Mouse (Mus musculus) MEL (cell line): ENCODE results near the gene Angptl4. TPM values are rescaled to one million over a fixed set of nuclear protein-coding genes. Genes with fewer than 3 reads are reported as not detected.

Source experiments
- DNase-seq: peaks from one replicate; pipeline ENCODE4 v3.0.0; 2011; ENCODE audit warnings: low read depth, low spot score
- H3K27ac ChIP-seq: 2 replicates; pipeline ENCODE4 v1.5.1; 2012; ENCODE audit warnings: low read depth, mild to moderate bottlenecking, control low read depth, low read length, moderate library complexity; ENCODE audit not compliant: control insufficient read depth
- H3K27me3 ChIP-seq, 2 experiments: fragments of 150-350 bp in 1 of 2; sonication (generic) in 1 of 2; 2 replicates each; pipeline ENCODE4 v1.6.1; 2012; ENCODE audit warnings: low read length in 2 of 2, mild to moderate bottlenecking in 2 of 2, improper control_type of control experiment in 1 of 2, moderate library complexity in 1 of 2; ENCODE audit not compliant: insufficient read depth in 2 of 2, control insufficient read depth in 1 of 2
- H3K36me3 ChIP-seq, 2 experiments: 2 replicates each; pipeline ENCODE4 v1.6.1; 2012 to 2014; ENCODE audit warnings: low read length in 2 of 2, improper control_type of control experiment in 1 of 2, inconsistent platforms in 1 of 2, mild to moderate bottlenecking in 1 of 2; ENCODE audit not compliant: insufficient read depth in 2 of 2, control insufficient read depth in 1 of 2
- H3K4me1 ChIP-seq, 2 experiments: fragments of 150-350 bp in 1 of 2; sonication (generic) in 1 of 2; 2 replicates each; pipeline ENCODE4 v1.6.1; 2012; ENCODE audit warnings: low read length in 2 of 2, improper control_type of control experiment in 1 of 2, mild to moderate bottlenecking in 1 of 2; ENCODE audit not compliant: insufficient read depth in 2 of 2, control insufficient read depth in 1 of 2
- H3K4me3 ChIP-seq, 2 experiments: fragments of 150-350 bp in 1 of 2; sonication (generic) in 1 of 2; 2 replicates each; pipeline ENCODE4 v1.5.1; 2012; ENCODE audit warnings: low read depth in 2 of 2, low read length in 2 of 2, mild to moderate bottlenecking in 2 of 2, moderate library complexity in 2 of 2, control low read depth in 1 of 2, improper control_type of control experiment in 1 of 2; ENCODE audit not compliant: control insufficient read depth in 1 of 2, insufficient read depth in 1 of 2
- H3K79me2 ChIP-seq: 2 replicates; pipeline ENCODE4 v1.6.1; 2012; ENCODE audit warnings: mild to moderate bottlenecking, low read length, moderate library complexity; ENCODE audit not compliant: control insufficient read depth, poor library complexity, insufficient read depth
- H3K9ac ChIP-seq: 2 replicates; pipeline ENCODE4 v1.6.1; 2012; ENCODE audit warnings: low read depth, mild to moderate bottlenecking, control low read depth, low read length, moderate library complexity; ENCODE audit not compliant: control insufficient read depth, poor library complexity, severe bottlenecking
- H3K9me3 ChIP-seq: fragments of 150-350 bp; sonication (generic); replicated peaks from 2 replicates; pipeline ENCODE4 v1.6.1; 2012; ENCODE audit warnings: mild to moderate bottlenecking, low read length, improper control_type of control experiment, moderate library complexity; ENCODE audit not compliant: insufficient read depth
- CHD2 ChIP-seq: IDR thresholded peaks from 2 replicates; pipeline ENCODE4 v1.6.1; 2011; ENCODE audit warnings: low read length, improper control_type of control experiment
- ELF1 ChIP-seq: IDR thresholded peaks from 2 replicates; pipeline ENCODE4 v1.6.1; 2014; ENCODE audit warnings: low read depth, mild to moderate bottlenecking, inconsistent platforms, low read length, improper control_type of control experiment, moderate library complexity
- GABPA ChIP-seq: IDR thresholded peaks from 2 replicates; pipeline ENCODE4 v1.6.1; 2012; ENCODE audit warnings: low read depth, mild to moderate bottlenecking, inconsistent platforms, low read length, improper control_type of control experiment, moderate library complexity
- GATA1 ChIP-seq: IDR thresholded peaks from 2 replicates; pipeline ENCODE4 v1.6.1; 2011; ENCODE audit warnings: low read depth, low read length, improper control_type of control experiment
- HCFC1 ChIP-seq: IDR thresholded peaks from 2 replicates; pipeline ENCODE4 v1.6.1; 2012; ENCODE audit warnings: low read depth, mild to moderate bottlenecking, inconsistent platforms, low read length, improper control_type of control experiment, moderate library complexity
- JUND ChIP-seq: IDR thresholded peaks from 2 replicates; pipeline ENCODE4 v1.6.1; 2011; ENCODE audit warnings: low read depth, mild to moderate bottlenecking, improper control_type of control experiment, low read length
- MEF2A ChIP-seq: IDR thresholded peaks from 2 replicates; pipeline ENCODE4 v1.6.1; 2014; ENCODE audit warnings: low read depth, mild to moderate bottlenecking, inconsistent platforms, low read length, improper control_type of control experiment; ENCODE audit not compliant: poor library complexity, insufficient replicate concordance, severe bottlenecking; ENCODE audit errors: extremely low read depth
- MXI1 ChIP-seq: IDR thresholded peaks from 2 replicates; pipeline ENCODE4 v1.6.1; 2011; ENCODE audit warnings: mild to moderate bottlenecking, low read depth, low read length, improper control_type of control experiment
- MYB ChIP-seq: IDR thresholded peaks from 2 replicates; pipeline ENCODE4 v1.6.1; 2011; ENCODE audit warnings: mild to moderate bottlenecking, low read depth, low read length, improper control_type of control experiment
- MYC ChIP-seq: IDR thresholded peaks from 2 replicates; pipeline ENCODE4 v1.6.1; 2011; ENCODE audit warnings: low read depth, mild to moderate bottlenecking, low read length, improper control_type of control experiment, moderate library complexity
- POLR2A ChIP-seq, 2 experiments: IDR thresholded peaks; 2 replicates each; pipeline ENCODE4 v1.6.1; 2011 to 2012; ENCODE audit warnings: low read length in 2 of 2, mild to moderate bottlenecking in 2 of 2, control low read depth in 1 of 2, improper control_type of control experiment in 1 of 2, low read depth in 1 of 2, moderate library complexity in 1 of 2; ENCODE audit not compliant: control insufficient read depth in 1 of 2, insufficient read depth in 1 of 2, poor library complexity in 1 of 2
- POLR2AphosphoS2 ChIP-seq: IDR thresholded peaks from 2 replicates; pipeline ENCODE4 v1.6.1; 2011; ENCODE audit warnings: low read length, improper control_type of control experiment
- POLR2AphosphoS5 ChIP-seq: IDR thresholded peaks from 2 replicates; pipeline ENCODE4 v1.6.1; 2012; ENCODE audit warnings: low read depth, borderline replicate concordance, mild to moderate bottlenecking, inconsistent platforms, low read length, moderate library complexity, mixed read lengths
- SIN3A ChIP-seq: IDR thresholded peaks from 2 replicates; pipeline ENCODE4 v1.6.1; 2012; ENCODE audit warnings: low read length, improper control_type of control experiment, inconsistent platforms
- TAL1 ChIP-seq: IDR thresholded peaks from 2 replicates; pipeline ENCODE4 v1.6.1; 2012; ENCODE audit warnings: mild to moderate bottlenecking, inconsistent platforms, low read length, moderate library complexity, mixed read lengths
- TBP ChIP-seq: IDR thresholded peaks from 2 replicates; pipeline ENCODE4 v1.8.0; 2011; ENCODE audit warnings: low read depth, low read length, improper control_type of control experiment
- TCF12 ChIP-seq: IDR thresholded peaks from 2 replicates; pipeline ENCODE4 v1.6.1; 2014; ENCODE audit warnings: low read depth, mild to moderate bottlenecking, inconsistent platforms, low read length, improper control_type of control experiment, moderate library complexity
- UBTF ChIP-seq: IDR thresholded peaks from 2 replicates; pipeline ENCODE4 v1.6.1; 2012; ENCODE audit warnings: low read depth, mild to moderate bottlenecking, inconsistent platforms, low read length, improper control_type of control experiment, moderate library complexity, borderline replicate concordance; ENCODE audit not compliant: insufficient read depth
- USF1 ChIP-seq: IDR thresholded peaks from 2 replicates; pipeline ENCODE4 v1.6.1; 2014; ENCODE audit warnings: low read depth, mild to moderate bottlenecking, inconsistent platforms, low read length, improper control_type of control experiment, moderate library complexity
- USF2 ChIP-seq, 2 experiments: IDR thresholded peaks; 2 replicates each; pipeline ENCODE4 v1.6.1; 2011 to 2012; ENCODE audit warnings: improper control_type of control experiment in 2 of 2, low read length in 2 of 2, borderline replicate concordance in 1 of 2, inconsistent platforms in 1 of 2, low read depth in 1 of 2, mild to moderate bottlenecking in 1 of 2; ENCODE audit not compliant: insufficient read depth in 1 of 2
- ZC3H11A ChIP-seq: IDR thresholded peaks from 2 replicates; pipeline ENCODE4 v1.6.1; 2012; ENCODE audit warnings: low read depth, mild to moderate bottlenecking, inconsistent platforms, low read length, improper control_type of control experiment
- ZMIZ1 ChIP-seq: IDR thresholded peaks from 2 replicates; pipeline ENCODE4 v1.6.1; 2012; ENCODE audit warnings: low read depth, mild to moderate bottlenecking, inconsistent platforms, low read length, improper control_type of control experiment, moderate library complexity
- polyA plus RNA-seq, 2 experiments: library from polyadenylated mRNA; stranded (reverse) in 1 of 2; unstranded in 1 of 2; fragments of >175 nt in 1 of 2; fragments of >200 nt in 1 of 2; gene quantifications; 2 replicates each; pipeline versions ENCODE4 v1.2.1 to v1.2.4; 2012; ENCODE audit warnings: low replicate concordance in 2 of 2, low read depth in 1 of 2; ENCODE audit not compliant: insufficient read length in 2 of 2, insufficient read depth in 1 of 2, missing spikeins in 1 of 2
- total RNA-seq: library from RNA; depleted of rRNA; stranded (reverse); fragments of 300-350 nt; gene quantifications from 2 replicates; pipeline ENCODE4 v1.2.3, GENCODE M21; 2012

The Angptl4 gene
- total and polyA plus RNA-seq, 3 experiments, result 13.5 to 15.8 TPM; not detected in 1

DNA sequence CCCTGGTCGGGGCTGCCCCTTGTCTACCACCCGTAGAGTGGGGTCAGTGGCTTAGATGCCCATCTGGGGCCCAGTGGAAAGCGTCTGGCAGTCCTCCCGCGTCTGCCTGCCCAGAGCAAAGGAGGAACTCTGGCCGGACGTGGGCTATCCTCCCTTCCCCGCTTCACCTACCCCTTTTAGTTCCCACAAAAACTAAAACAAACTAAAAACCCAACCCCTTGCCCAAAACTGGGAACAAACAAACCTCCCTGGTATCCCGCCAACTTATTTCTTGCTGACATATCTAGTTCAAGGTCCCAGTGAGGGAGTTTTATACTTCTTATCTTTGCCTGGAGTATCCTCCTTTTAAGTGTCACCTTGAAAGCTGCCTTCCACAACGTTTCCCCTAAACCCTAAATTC lies 26.6 kb upstream of the Angptl4 start:
- Histone ChIP-seq H3K4me3 (no peak overlapping the region), H3K4me1 (peaks cover 5 to 13% of the 10 kb centered on the region in 2 experiments), H3K27ac (no peak overlapping the region), H3K9me3 (no peaks in the 10 kb centered on the region), H3K9ac (peak overlapping the region; percentile 33; the same call in 1 of the 2 replicates), H3K36me3 (peaks cover 0 to 4% of the 10 kb centered on the region in 2 experiments; a peak in 1 of 4 replicates), H3K79me2 (no peaks in the 10 kb centered on the region), H3K27me3 (no peaks in the 10 kb centered on the region; a peak in 1 of 4 replicates)
- no peak for TF ChIP-seq GATA1
- TF ChIP-seq CHD2, result no peak
- no peak for TF ChIP-seq TAL1
- TF ChIP-seq MYB, result no peak
- no peak for TF ChIP-seq JUND
- TF ChIP-seq GABPA, result no peak
- no peak for TF ChIP-seq HCFC1
- TF ChIP-seq POLR2A (IDR thresholded peaks at IDR 0.05; ENCODE audit: control insufficient read depth in 1 of 2, insufficient read depth in 1 of 2, low read depth in 1 of 2, low read length in 2 of 2, poor library complexity in 1 of 2), result no peak
- no peak for TF ChIP-seq ZC3H11A
- TF ChIP-seq MYC, result no peak
- no peak for TF ChIP-seq POLR2AphosphoS2
- TF ChIP-seq USF2 (IDR thresholded peaks at IDR 0.05; ENCODE audit: borderline replicate concordance in 1 of 2, insufficient read depth in 1 of 2, low read depth in 1 of 2, low read length in 2 of 2), result no peak
- no peak for TF ChIP-seq TCF12
- no peak for TF ChIP-seq SIN3A
- TF ChIP-seq UBTF, result no peak
- no peak for TF ChIP-seq TBP
- TF ChIP-seq MEF2A, result no peak
- TF ChIP-seq POLR2AphosphoS5, result no peak
- TF ChIP-seq MXI1, result no peak
- no peak for TF ChIP-seq ZMIZ1
- peak; percentile 30 for DNase-seq

GRCm38 (mm10) chr17:33807181-33807888 lies 25.7 kb upstream of the Angptl4 start:
- Histone ChIP-seq H3K4me3 (no peak overlapping the region), H3K9me3 (no peaks in the 10 kb centered on the region), H3K27me3 (no peaks in the 10 kb centered on the region; a peak in 1 of 4 replicates), H3K79me2 (no peaks in the 10 kb centered on the region), H3K9ac (no peak overlapping the region), H3K27ac (no peak overlapping the region), H3K4me1 (peaks cover 5 to 13% of the 10 kb centered on the region in 2 experiments), H3K36me3 (peaks cover 0 to 4% of the 10 kb centered on the region in 2 experiments; a peak in 1 of 4 replicates)
- DNase-seq, result no peak
- TF ChIP-seq ZMIZ1 (no peak), GATA1 (no peak), ELF1 (no peak), USF1 (no peak), MXI1 (no peak)
